Mouse (Mus musculus) CH12.LX (cell line): ENCODE measurements at regions not wholly inside any gene's neighbourhood (a gene's known extent, or its start where the extent isn't known, plus 50 kb on each side); places are given as distances from the start of the nearest gene placed in this dataset.

ENCODE experiments used
- CTCF ChIP-seq, 2 experiments: IDR thresholded peaks in 1 of 2; conservative IDR thresholded peaks in 1 of 2; 2 replicates each; pipeline ENCODE4 v1.5.1; 2011 to 2012; ENCODE audit warnings: low read depth in 2 of 2, low read length in 2 of 2, improper control_type of control experiment in 1 of 2, inconsistent platforms in 1 of 2, mild to moderate bottlenecking in 1 of 2, moderate library complexity in 1 of 2
- E2F4 ChIP-seq: IDR thresholded peaks from 2 replicates; pipeline ENCODE4 v1.6.1; 2011; ENCODE audit warnings: low read depth, low read length, improper control_type of control experiment; ENCODE audit not compliant: insufficient replicate concordance
- POLR2A ChIP-seq: IDR thresholded peaks from 2 replicates; pipeline ENCODE4 v1.6.1; 2011; ENCODE audit warnings: low read depth, mild to moderate bottlenecking, improper control_type of control experiment, low read length
- RCOR1 ChIP-seq: conservative IDR thresholded peaks from 2 replicates; pipeline ENCODE4 v1.6.1; 2012; ENCODE audit warnings: low read depth, mild to moderate bottlenecking, inconsistent platforms, low read length, improper control_type of control experiment
- SMC3 ChIP-seq: IDR thresholded peaks from 2 replicates; pipeline ENCODE4 v1.6.1; 2011; ENCODE audit warnings: low read depth, low read length, improper control_type of control experiment
- TCF12 ChIP-seq: IDR thresholded peaks from 2 replicates; pipeline ENCODE4 v1.6.1; 2014; ENCODE audit warnings: low read depth, mild to moderate bottlenecking, inconsistent platforms, low read length, improper control_type of control experiment
- UBTF ChIP-seq: IDR thresholded peaks from 2 replicates; pipeline ENCODE4 v1.6.1; 2012; ENCODE audit warnings: low read depth, mild to moderate bottlenecking, inconsistent platforms, low read length, improper control_type of control experiment, moderate library complexity
- ZC3H11A ChIP-seq: IDR thresholded peaks from 2 replicates; pipeline ENCODE4 v1.6.1; 2012; ENCODE audit warnings: low read depth, mild to moderate bottlenecking, inconsistent platforms, low read length, improper control_type of control experiment

DNA sequence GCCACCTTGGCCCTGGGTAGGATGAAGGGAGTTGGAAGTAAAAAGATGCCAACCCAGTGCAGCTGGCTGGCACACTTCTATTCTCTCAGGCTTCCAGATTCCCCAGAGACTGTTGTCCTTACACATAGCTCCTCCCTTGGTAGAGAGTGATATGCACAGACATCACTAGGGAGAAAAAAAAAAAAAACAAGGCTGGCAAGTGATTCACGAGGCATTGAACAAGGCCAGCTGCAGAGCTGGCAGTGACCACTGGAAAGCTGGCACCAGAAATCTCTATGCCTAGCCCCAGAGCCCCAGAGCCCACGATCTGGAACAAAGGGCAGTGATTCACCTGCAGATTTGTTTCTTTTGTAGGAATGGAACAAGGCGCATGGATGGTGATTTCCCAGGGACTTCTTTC lies 249.7 kb downstream of the H2al1j start:
- TF ChIP-seq TCF12 (no peak), SMC3 (no peak), POLR2A (no peak), RCOR1 (no peak), CTCF (conservative IDR thresholded peaks at IDR 0.05 in 1 of 2, IDR thresholded peaks at IDR 0.05 in 1 of 2; ENCODE audit: low read depth in 2 of 2, low read length in 2 of 2) (no peak), ZC3H11A (no peak), E2F4 (no peak), UBTF (no peak)
